In the genomic region with DNA sequence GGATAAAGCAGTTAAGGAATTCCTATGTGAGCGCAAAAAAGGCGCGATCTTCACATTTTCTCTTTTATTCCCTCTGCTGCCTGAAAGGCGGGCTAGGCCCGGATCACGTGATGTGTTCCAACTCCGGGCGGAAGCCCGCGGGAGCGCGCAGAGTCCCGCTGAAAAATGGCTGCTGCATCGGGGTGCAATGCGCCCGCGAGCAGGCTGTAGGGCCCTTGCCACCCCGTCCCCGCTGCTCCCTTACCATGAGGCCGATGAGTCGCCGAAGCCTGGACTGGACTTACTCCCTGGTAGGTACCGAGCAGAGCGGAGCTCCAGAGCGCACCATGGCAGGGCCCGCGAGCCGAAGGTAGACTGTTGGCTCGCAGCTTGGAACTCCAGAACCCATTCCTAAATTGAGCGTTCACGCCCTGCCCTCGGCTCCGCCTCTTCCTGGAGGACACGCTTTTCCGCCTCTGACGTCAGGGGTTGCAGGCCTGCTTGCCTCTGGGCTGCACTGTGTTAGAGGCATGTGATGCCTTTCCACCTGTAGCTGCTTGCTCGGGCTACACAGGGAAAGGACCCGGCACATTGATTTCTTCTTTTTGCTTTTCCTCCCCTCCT, we compare ENCODE assay signal across 8 mouse cellular contexts. TPM values are rescaled to one million over a fixed set of nuclear protein-coding genes. Genes with fewer than 3 reads are reported as not detected.
DNase-seq lines count a peak whose midpoint lies in the region; ATAC-seq and TF ChIP-seq lines count a peak whose summit lies in the region.

Gene Smim27 (plus strand): TSS at position 150 of the 603 bp plus-strand sequence.
Gene Topors (minus strand): TSS at position 421 of the 603 bp plus-strand sequence.

- peak within 1 kb of the TSS; percentile 82 for H3K4me2 ChIP-seq in forebrain, embryonic 15.5 days (replicated peaks)

- H3K4me3 ChIP-seq in ES-E14 (ENCODE audit: insufficient read depth in 1 of 2, low read depth in 1 of 2, low read length in 2 of 2, poor library complexity in 1 of 2, severe bottlenecking in 1 of 2): peak within 1 kb of the TSS; percentile 74 to 86
- H3K4me3 ChIP-seq in forebrain, embryonic 15.5 days: peak within 1 kb of the TSS; percentile 74
- peak within 1 kb of the TSS; percentile 85 for H3K4me3 ChIP-seq in lung, adult 2 months (replicated peaks; ENCODE audit: extremely low read depth, low read depth, low read length)

- no peak for TF ChIP-seq CTCF in lung, adult 2 months (IDR thresholded peaks at IDR 0.05; ENCODE audit: insufficient read depth, low read length)

- H3K36me3 ChIP-seq in ES-E14 (ENCODE audit: control insufficient read depth, insufficient read depth, low read length, poor library complexity, severe bottlenecking): peaks cover 21% of the 10 kb centered on the region
- H3K36me3 ChIP-seq in forebrain, embryonic 15.5 days: peaks cover 13% of the 10 kb centered on the region; the same call in 1 of the 2 replicates

- peak; percentile 97 for DNase-seq in ES-E14 (ENCODE audit: low read depth, low spot score)
- peak; percentile 94 for DNase-seq in cerebellum, adult 11-12 months
- peak; percentile 93 for DNase-seq in heart, postnatal 25 days (ENCODE audit: low spot score)
- DNase-seq in layer of hippocampus, adult 18-20 months (ENCODE audit: low spot score in 2 of 2): peak; percentile 95 to 97
- peak; percentile 97 for DNase-seq in lung, adult 2 months
- DNase-seq in thymus, adult 18-20 months: peak; percentile 92 to 94

- H3K9me3 ChIP-seq in ES-E14 (ENCODE audit: control insufficient read depth, insufficient read depth, low read depth, low read length): no peaks in the 10 kb centered on the region
- no peaks in the 10 kb centered on the region for H3K9me3 ChIP-seq in forebrain, embryonic 15.5 days

- H3K4me1 ChIP-seq in ES-E14 (ENCODE audit: control insufficient read depth in 2 of 2, insufficient read depth in 2 of 2, low read length in 2 of 2, poor library complexity in 1 of 2): peaks cover 0 to 3% of the 10 kb centered on the region in 2 experiments; a peak in 2 of 4 replicates
- peaks cover 32% of the 10 kb centered on the region for H3K4me1 ChIP-seq in forebrain, embryonic 15.5 days
- H3K4me1 ChIP-seq in lung, adult 2 months (ENCODE audit: control insufficient read depth, insufficient read depth, low read length): peaks cover 4% of the 10 kb centered on the region

- in situ Hi-C loops in ES-E14 (cut with MboI; ENCODE audit: low sequenced_read_pairs in 2 of 2, unreplicated experiment in 2 of 2): no loop called here

- peak within 1 kb of the TSS; percentile 94 for H3K27ac ChIP-seq in ES-E14 (ENCODE audit: insufficient read depth, low read depth, low read length, poor library complexity, severe bottlenecking)
- peak within 1 kb of the TSS; percentile 98 for H3K27ac ChIP-seq in forebrain, embryonic 15.5 days (replicated peaks)

- peak; percentile 96 for ATAC-seq in forebrain, embryonic 15.5 days (replicated peaks)
- peak; percentile 87 for ATAC-seq in neutrophil, adult 5-6 weeks (ENCODE audit: extremely low read depth, insufficient number of reproducible peaks, low FRiP score, poor library complexity, severe bottlenecking)

- WGBS in forebrain, embryonic 15.5 days: under 1% methylated on average over 38 of the region's 38 CpGs
- WGBS in lung, adult 2 months: under 1% methylated on average over 38 of the region's 38 CpGs

- intact Hi-C loops in heart, postnatal 25 days (cut with DNase I): loop anchor here (2.0 kb wide), 1 partner anchor 31 kb away; the partner anchor contains the start of gene Ddx58

- H3K27me3 ChIP-seq in forebrain, embryonic 15.5 days: no peaks in the 10 kb centered on the region

- peak; percentile 98 for TF ChIP-seq POLR2A in lung, adult 2 months (IDR thresholded peaks at IDR 0.05; ENCODE audit: borderline replicate concordance, extremely low read depth, low read depth, low read length)

- peak within 1 kb of the TSS; percentile 92 for H3K9ac ChIP-seq in ES-E14 (ENCODE audit: insufficient read depth, low read depth, low read length, poor library complexity, severe bottlenecking)
- H3K9ac ChIP-seq in forebrain, embryonic 15.5 days (replicated peaks): peak within 1 kb of the TSS; percentile 77

TF ChIP-seq in ES-E14, 5 proteins besides CTCF, POLR2A, EP300 and RAD21:
- TF ChIP-seq HCFC1 (IDR thresholded peaks at IDR 0.05; ENCODE audit: borderline replicate concordance, insufficient read depth, low read length) (peak; percentile 69; the same call in 1 of the 2 replicates), CHD2 (IDR thresholded peaks at IDR 0.05; ENCODE audit: low read depth, low read length) (no peak)

RNA-seq across cellular contexts. Expression of gene Smim27, which starts in this region (rescaled TPM):
- 2.1 and 3.9 TPM in 2 replicates for total RNA-seq in ES-E14 (2012; rRNA removed)
- polyA plus RNA-seq in forebrain, embryonic 15.5 days (2015; fragmentation: Nextera tagmentation; extraction: Ambion mirVana): 16.9 and 17.9 TPM in 2 replicates
- total RNA-seq in heart, postnatal 25 days (2021): 10 to 100 TPM; 39.4 to 41.1 TPM
- total RNA-seq in layer of hippocampus, adult 18-20 months (2021): 10 to 100 TPM; 11.8 to 12.7 TPM
- polyA plus RNA-seq in lung, adult 2 months (2012; rRNA removed): 15.2 and 22.2 TPM in 2 replicates
- 1.6 and 3.6 TPM in 2 replicates for total RNA-seq in neutrophil, adult 5-6 weeks (2017)

RNA-seq across cellular contexts. Expression of gene Topors, which starts in this region (rescaled TPM):
- 39.5 and 69.3 TPM in 2 replicates for total RNA-seq in ES-E14 (2012; rRNA removed)
- 40.7 and 41.5 TPM in 2 replicates for polyA plus RNA-seq in forebrain, embryonic 15.5 days (2015; fragmentation: Nextera tagmentation; extraction: Ambion mirVana)
- 10 to 100 TPM; 10.1 to 11.5 TPM for total RNA-seq in heart, postnatal 25 days (2021)
- 10 to 100 TPM; 21.6 to 21.7 TPM for total RNA-seq in layer of hippocampus, adult 18-20 months (2021)
- polyA plus RNA-seq in lung, adult 2 months (2012; rRNA removed): 4.0 and 5.3 TPM in 2 replicates
- 64.3 and 72.3 TPM in 2 replicates for total RNA-seq in neutrophil, adult 5-6 weeks (2017)

Comparison
In these comparisons a context has a peak if more than half of its experiments do, and no peak if none do; other contexts are left out.
1. Peak in every context shown above with its lines: DNase-seq, ATAC-seq, H3K4me3 ChIP-seq and H3K27ac ChIP-seq.